Mouse (Mus musculus) bone marrow macrophage, adult 2 months (primary cell): Measurements from ENCODE around the gene Trappc13. TPM values are rescaled to one million over a fixed set of nuclear protein-coding genes. Genes with fewer than 3 reads are reported as not detected.

Experiments used
- H3K27ac ChIP-seq: 2 replicates; pipeline ENCODE4 v1.5.1; 2012; ENCODE audit warnings: low read depth, low read length; ENCODE audit not compliant: insufficient read depth
- H3K4me1 ChIP-seq: 2 replicates; pipeline ENCODE4 v1.6.1; 2012; ENCODE audit warnings: low read length; ENCODE audit not compliant: control insufficient read depth, insufficient read depth
- H3K4me3 ChIP-seq: 2 replicates; pipeline ENCODE4 v1.5.1; 2012; ENCODE audit warnings: mild to moderate bottlenecking, low read length, moderate library complexity; ENCODE audit not compliant: insufficient read depth
- CTCF ChIP-seq: IDR thresholded peaks from 2 replicates; pipeline ENCODE4 v1.5.1; 2012; ENCODE audit warnings: low read depth, mild to moderate bottlenecking, low read length, moderate library complexity
- POLR2A ChIP-seq: IDR thresholded peaks from 2 replicates; pipeline ENCODE4 v1.6.1; 2012; ENCODE audit warnings: mild to moderate bottlenecking, low read depth, low read length, borderline replicate concordance
- polyA plus RNA-seq: library from polyadenylated mRNA; stranded (reverse); fragments of >200 nt; gene quantifications from 2 replicates; pipeline ENCODE4 v1.2.4, GENCODE M21; 2012; ENCODE audit not compliant: missing spikeins, insufficient read depth, insufficient read length

Gene Trappc13
- polyA plus RNA-seq, 1 experiment: 33.0 TPM

- no peak overlapping the region for H3K27ac ChIP-seq
- peaks cover 4% of the 10 kb centered on the region; the same call in 1 of the 2 replicates for H3K4me1 ChIP-seq
- TF ChIP-seq CTCF (no peak), POLR2A (no peak)
- H3K4me3 ChIP-seq: no peak overlapping the region
Observed at GRCm38 (mm10) chr13:104171711-104172110, 6.6 kb downstream of the Trappc13 start.

- H3K27ac ChIP-seq: no peak overlapping the region
- no peak for TF ChIP-seq CTCF
- TF ChIP-seq POLR2A: no peak
- no peak overlapping the region for H3K4me3 ChIP-seq
- H3K4me1 ChIP-seq: no peaks in the 10 kb centered on the region
Observed at GRCm38 (mm10) chr13:104155686-104156085, 22.6 kb downstream of the Trappc13 start.

GRCm38 (mm10) chr13:104155106-104155505 is 23.2 kb downstream of the Trappc13 start:
- Histone ChIP-seq H3K4me3 (no peak overlapping the region), H3K4me1 (no peaks in the 10 kb centered on the region), H3K27ac (no peak overlapping the region)
- TF ChIP-seq CTCF: no peak
- no peak for TF ChIP-seq POLR2A

- H3K4me3 ChIP-seq: no peak overlapping the region
- no peaks in the 10 kb centered on the region for H3K4me1 ChIP-seq
- TF ChIP-seq CTCF: no peak
- TF ChIP-seq POLR2A: no peak
- H3K27ac ChIP-seq: no peak overlapping the region
Observed at GRCm38 (mm10) chr13:104154180-104154579, 24.1 kb downstream of the Trappc13 start.

GRCm38 (mm10) chr13:104145646-104146045 is 32.6 kb downstream of the Trappc13 start:
- no peaks in the 10 kb centered on the region for H3K4me1 ChIP-seq
- no peak overlapping the region for H3K27ac ChIP-seq
- no peak for TF ChIP-seq POLR2A
- TF ChIP-seq CTCF: no peak
- no peak overlapping the region for H3K4me3 ChIP-seq

GRCm38 (mm10) chr13:104144871-104145270 is 33.4 kb downstream of the Trappc13 start:
- H3K27ac ChIP-seq: no peak overlapping the region
- H3K4me1 ChIP-seq: peaks cover 3% of the 10 kb centered on the region; the same call in 1 of the 2 replicates
- TF ChIP-seq POLR2A: no peak
- TF ChIP-seq CTCF: no peak
- no peak overlapping the region for H3K4me3 ChIP-seq

- peak; percentile 82 for TF ChIP-seq CTCF
- TF ChIP-seq POLR2A: no peak
- Histone ChIP-seq H3K4me1 (peaks cover 5% of the 10 kb centered on the region; the same call in 1 of the 2 replicates), H3K27ac (no peak overlapping the region), H3K4me3 (no peak overlapping the region)
Observed at GRCm38 (mm10) chr13:104139369-104140209, 38.7 kb downstream of the Trappc13 start.

- no peak for TF ChIP-seq POLR2A
- TF ChIP-seq CTCF: no peak
- Histone ChIP-seq H3K4me1 (peaks cover 9% of the 10 kb centered on the region), H3K27ac (no peak overlapping the region), H3K4me3 (no peak overlapping the region)
Observed at GRCm38 (mm10) chr13:104134510-104135085, 43.7 kb downstream of the Trappc13 start.

- H3K27ac ChIP-seq: no peak overlapping the region
- TF ChIP-seq POLR2A (no peak), CTCF (no peak)
- H3K4me3 ChIP-seq: no peak overlapping the region
- H3K4me1 ChIP-seq: peaks cover 9% of the 10 kb centered on the region
Observed at GRCm38 (mm10) chr13:104132561-104132960, 45.7 kb downstream of the Trappc13 start.
